Mouse (Mus musculus) gastrocnemius, postnatal 10 days (tissue): ENCODE results near the gene Ehmt1. TPM values are rescaled to one million over a fixed set of nuclear protein-coding genes. Genes with fewer than 3 reads are reported as not detected.
A peak's percentile ranks its signal among the peaks of the same experiment; 100 is the strongest.

Experiments
- DNase-seq: peaks from one replicate; pipeline ENCODE4 v3.0.0; 2021; ENCODE audit warnings: mixed read lengths
- microRNA-seq, 2 experiments: library from miRNA; unstranded; fragments of <30 nt; microRNA quantifications; one replicate each; pipeline ENCODE4 v1.2.0; 2021
- total RNA-seq, 2 experiments: library from RNA; stranded (reverse); gene quantifications; 2 replicates each; pipeline ENCODE4 v1.2.3; 2021

Ehmt1 gene
- total RNA-seq, 2 experiments from 2014 or later = 36.3 to 48.6 TPM

GRCm38 (mm10) chr2:24805621-24806020 lies 113.8 kb downstream of the Ehmt1 start:
- DNase-seq = no peak

DNA sequence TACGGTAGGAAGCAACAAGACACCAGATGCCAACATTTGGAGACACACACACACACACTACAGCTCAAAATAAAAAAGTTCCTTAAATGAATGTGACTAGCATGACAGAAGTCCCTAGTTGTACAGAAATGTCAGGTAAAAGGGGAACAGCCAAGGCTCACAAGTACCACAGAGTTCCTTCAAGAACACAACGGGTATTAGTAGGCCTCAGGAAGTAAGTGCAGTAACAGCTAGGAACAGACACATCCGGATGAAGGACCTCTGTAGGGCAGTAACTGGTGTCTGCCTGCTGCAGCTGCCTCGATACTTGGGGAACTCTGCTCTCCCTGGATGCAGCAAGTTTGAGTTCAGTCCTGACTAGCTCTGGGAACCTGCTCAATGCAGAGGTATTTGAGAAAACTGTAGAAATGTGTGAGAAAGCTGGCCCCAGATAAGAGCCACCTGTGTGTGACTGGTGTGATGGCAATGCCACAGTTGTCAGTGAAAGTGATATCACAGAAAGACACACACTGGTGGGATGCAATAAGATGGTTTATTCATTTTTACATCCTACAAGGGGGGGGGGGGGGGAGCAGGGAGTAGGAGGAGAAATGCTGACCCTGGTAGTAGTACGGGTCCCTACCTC lies 122.5 kb downstream of the Ehmt1 start:
- no peak for DNase-seq

GRCm38 (mm10) chr2:24787250-24787649 lies 132.2 kb downstream of the Ehmt1 start:
- no peak for DNase-seq

GRCm38 (mm10) chr2:24781253-24781652 lies 138.2 kb downstream of the Ehmt1 start:
- no peak for DNase-seq

DNA sequence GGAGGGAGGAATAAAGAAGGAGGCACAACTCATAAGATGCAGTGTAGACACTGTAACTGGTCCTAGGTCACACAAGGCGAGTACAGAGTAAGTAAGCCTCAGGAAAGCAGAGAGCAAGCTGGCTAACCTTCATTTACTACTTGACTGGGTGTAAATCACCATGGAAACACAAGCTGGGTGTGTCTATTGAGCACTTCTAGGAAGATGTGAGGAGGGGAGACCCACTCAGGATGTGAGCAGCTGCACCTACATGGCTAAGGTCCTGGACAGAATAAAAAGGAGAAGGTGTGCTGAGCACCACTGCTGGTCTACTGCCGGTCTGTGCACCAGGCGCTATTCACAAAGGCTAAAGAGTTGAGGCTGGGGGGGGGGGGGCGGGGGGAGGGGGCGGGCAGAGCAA lies 142.6 kb downstream of the Ehmt1 start:
- no peak for DNase-seq

DNA sequence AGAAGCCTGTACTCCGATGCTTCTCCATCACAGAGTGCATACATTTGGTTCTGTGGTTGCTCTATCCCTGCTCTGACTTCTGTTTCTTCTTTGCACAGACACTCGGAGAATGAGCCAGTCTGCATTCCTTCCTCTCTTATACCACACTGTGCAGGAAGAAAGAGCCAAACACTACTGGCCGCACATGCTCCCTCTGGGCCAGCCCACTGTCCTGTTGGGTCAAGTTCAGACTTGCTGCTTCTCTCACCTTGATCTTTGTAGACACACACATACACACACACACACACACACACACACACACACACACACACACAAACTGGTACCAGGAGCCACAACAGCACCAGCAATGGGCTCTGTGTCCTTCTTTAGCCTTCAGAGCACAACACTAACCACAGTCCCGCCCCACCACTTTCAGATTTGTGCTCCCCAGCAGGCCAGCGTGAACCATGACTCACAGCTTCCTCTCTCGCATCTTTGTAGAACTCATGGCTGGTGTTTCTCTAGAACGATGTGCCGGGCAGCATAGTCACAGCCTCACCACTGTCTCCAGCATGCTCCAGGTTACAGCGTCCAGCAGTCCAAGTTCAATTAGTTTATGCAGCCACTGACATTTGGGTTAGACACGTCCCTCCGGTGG lies 143.3 kb downstream of the Ehmt1 start:
- no peak for DNase-seq

DNA sequence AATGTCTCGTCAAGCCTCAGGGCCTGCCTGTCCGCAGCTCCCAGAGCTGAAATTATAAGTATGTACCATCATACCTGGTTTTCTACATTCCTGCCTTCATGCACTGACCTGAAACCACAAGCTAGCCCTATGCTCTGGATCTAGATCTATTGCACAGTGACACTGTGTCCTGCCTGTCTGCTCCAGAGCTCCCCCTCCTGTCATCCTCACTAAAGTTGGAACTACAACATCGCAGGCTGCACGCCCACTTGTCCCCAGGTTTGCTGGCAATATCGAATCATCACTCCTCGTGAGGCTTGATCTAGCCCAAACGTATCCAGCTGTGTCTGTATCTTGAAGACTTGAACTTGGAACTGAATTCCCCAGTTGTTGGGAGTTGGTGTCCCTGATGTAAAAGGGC lies 144.6 kb downstream of the Ehmt1 start:
- no peak for DNase-seq

DNA sequence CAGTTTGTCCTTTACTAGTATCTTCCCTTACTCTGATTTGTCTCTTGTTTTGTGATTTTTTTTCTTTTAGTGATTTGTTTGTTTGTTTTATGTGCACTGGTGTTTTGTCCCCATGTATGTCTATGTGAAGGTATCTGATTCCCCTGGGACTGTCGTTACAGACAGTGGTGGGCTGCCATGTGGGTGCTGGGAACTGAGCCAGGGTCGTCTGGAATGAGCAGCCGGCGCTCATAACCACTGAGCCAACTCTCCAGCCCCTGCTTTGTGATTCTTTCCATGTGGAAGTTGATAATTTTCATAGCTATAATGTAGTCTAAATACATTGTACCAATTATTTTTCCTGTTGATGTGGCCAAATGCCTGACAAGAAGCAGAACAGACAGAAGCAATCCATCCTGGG lies 148.6 kb downstream of the Ehmt1 start:
- DNase-seq = no peak

GRCm38 (mm10) chr2:24763115-24763557 lies 156.3 kb downstream of the Ehmt1 start, which contains the start of gene Cacna1b:
Cacna1b (minus strand) TSS chr2:24763152.
- peak; percentile 59 for DNase-seq

- DNase-seq = peak; percentile 16
These were observed 156.9 kb downstream of the Ehmt1 start for GRCm38 (mm10) chr2:24762446-24762960.

- peak; percentile 75 for DNase-seq
These were observed 157.4 kb downstream of the Ehmt1 start for GRCm38 (mm10) chr2:24761923-24762445.

DNA sequence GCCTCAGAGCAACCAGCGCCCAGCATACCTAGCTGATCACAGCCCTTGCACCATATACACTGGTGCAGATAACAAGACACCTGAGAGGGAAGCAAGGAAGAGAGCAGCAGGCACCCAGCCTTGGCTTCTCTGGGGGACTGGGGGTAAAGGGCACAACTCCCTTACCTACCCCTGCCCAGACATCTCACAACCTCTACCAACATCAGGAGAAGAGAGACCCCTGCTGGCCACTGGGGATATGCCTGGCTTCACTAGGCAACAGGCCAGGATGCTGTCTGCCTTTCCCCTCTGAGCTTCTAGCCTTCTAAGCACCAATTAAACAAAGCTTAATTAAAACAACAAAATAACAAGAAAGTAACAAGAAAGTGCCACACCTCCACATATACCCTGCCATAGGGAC lies 164.1 kb downstream of the Ehmt1 start:
- DNase-seq = peak; percentile 67

GRCm38 (mm10) chr2:24752599-24752998 lies 166.8 kb downstream of the Ehmt1 start:
- no peak for DNase-seq

DNA sequence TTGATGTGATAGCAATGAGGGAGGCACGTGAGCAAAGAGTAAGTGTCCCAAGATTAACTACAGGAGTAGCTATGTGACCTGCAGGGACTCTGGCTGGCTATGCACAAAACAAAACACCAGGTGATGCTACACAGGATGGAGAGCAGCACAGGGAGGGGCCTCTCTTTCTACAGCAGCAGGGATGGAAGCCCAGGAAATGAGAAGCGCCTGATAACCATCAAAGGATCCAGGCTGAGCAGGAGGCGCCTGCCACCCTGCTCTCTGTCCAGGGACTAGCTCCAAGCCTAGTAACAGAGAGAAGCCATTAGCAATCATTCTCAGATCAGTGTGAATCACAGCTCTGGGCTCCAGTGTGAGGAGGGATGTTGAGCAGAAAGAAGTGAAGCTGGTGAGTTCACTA lies 169.4 kb downstream of the Ehmt1 start:
- no peak for DNase-seq

DNA sequence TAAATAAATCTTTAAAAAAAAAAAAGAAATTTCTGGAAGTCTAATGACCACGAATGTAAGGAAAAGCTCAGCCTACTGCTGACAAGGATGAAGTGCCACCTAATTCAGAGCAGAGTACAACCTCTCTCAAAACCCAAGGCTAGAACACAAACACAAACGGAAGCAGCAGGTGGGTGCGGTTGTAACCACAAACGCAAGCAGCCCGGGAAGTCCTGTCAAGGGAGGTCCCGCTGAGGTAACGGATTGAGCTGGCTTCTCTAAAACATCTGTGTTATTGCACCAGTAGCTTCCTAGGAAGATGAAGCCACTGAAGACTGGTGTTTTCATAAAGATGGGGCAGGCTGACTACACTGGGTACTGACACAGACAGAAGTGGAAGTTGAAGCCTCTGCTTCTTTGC lies 171.5 kb downstream of the Ehmt1 start:
- no peak for DNase-seq

Small RNA genes lying within 50 kb of the gene (microRNA-seq; reads per million reads assigned to microRNA genes)
- 0 reads per million in 2 experiments for gene Gm22875

Other genes with a start within 250 kb of the Ehmt1 start
- under 1 TPM; 0.34 to 0.45 TPM for gene Cacna1b, start 156.5 kb downstream of the Ehmt1 start, total RNA-seq
- gene Arrdc1, start 15.6 kb upstream of the Ehmt1 start, total RNA-seq = 1 to 10 TPM; 7.3 to 9.4 TPM
- 10 to 100 TPM; 21.1 to 21.8 TPM for gene Zmynd19, start 30.2 kb upstream of the Ehmt1 start, total RNA-seq
- gene Dph7, start 42.8 kb upstream of the Ehmt1 start, total RNA-seq = 1 to 10 TPM; 5.6 to 8.6 TPM
- 10 to 100 TPM; 47.5 to 53.0 TPM for gene Mrpl41, start 55.5 kb upstream of the Ehmt1 start, total RNA-seq
- 10 to 100 TPM; 18.0 to 19.3 TPM for gene Pnpla7, start 56.4 kb upstream of the Ehmt1 start, total RNA-seq
- 10 to 100 TPM; 25.8 to 36.1 TPM for gene Nsmf, start 134.7 kb upstream of the Ehmt1 start, total RNA-seq
- not detected for gene Entpd8, start 160.7 kb upstream of the Ehmt1 start, total RNA-seq
- not detected for gene Noxa1, start 175.5 kb upstream of the Ehmt1 start, total RNA-seq